Mouse (Mus musculus): ENCODE data around the gene Aurkc.
"Not testable (repeated sequence)": the region's sequence is repeated elsewhere in the genome, so short reads cannot be mapped to it uniquely, and the experiment has no call there.

DNA sequence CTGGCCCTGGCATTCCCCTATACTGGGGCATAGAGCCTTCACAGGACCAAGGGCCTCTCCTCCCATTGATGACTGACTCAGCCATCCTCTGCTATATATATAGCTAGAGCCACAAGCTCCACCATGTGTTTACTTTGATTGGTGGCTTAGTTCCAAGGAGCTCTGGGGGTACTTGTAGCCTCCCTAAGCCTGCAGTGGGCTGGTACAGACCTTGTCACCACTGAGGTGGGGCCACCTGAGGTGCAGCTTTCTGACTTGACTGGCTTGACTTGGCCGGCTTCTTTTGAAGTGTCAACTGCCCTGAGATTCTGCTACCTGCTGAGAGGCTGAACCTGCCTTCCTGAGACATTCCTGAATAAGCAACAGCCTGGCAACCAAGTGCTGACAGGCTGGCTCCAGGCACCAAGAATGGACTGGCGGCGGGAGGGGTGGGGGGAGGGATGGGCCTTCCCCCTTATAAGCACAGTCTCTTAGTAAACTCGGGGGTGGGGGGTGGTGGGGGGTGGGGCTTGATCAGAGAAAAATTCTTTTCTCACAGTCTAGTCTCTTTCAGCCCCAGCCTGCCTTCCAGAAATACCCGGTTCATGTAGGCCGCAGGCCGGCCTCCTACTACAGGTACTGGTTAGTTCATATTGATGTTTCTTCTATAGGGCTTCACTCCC is 54.7 kb downstream of the Aurkc start:
- TF ChIP-seq CTCF (IDR thresholded peaks at IDR 0.05; ENCODE audit: extremely low read depth, insufficient read length, insufficient replicate concordance, low read depth, low read length); POLR2A (IDR thresholded peaks at IDR 0.05; ENCODE audit: low read depth, low read length): not testable (repeated sequence)

Measured in small intestine, adult 2 months (tissue).